Mouse (Mus musculus) adrenal gland, postnatal 10 days (tissue): ENCODE measurements at regions not wholly inside any gene's neighbourhood (a gene's known extent, or its start where the extent isn't known, plus 50 kb on each side); places are given as distances from the start of the nearest gene placed in this dataset.

ENCODE experiments used
- DNase-seq: peaks from one replicate; pipeline ENCODE4 v3.0.0; 2021; ENCODE audit warnings: mixed read lengths
- microRNA-seq: library from miRNA; unstranded; fragments of <30 nt; microRNA quantifications from one replicate; pipeline ENCODE4 v1.2.0, GENCODE M21; 2021

DNA sequence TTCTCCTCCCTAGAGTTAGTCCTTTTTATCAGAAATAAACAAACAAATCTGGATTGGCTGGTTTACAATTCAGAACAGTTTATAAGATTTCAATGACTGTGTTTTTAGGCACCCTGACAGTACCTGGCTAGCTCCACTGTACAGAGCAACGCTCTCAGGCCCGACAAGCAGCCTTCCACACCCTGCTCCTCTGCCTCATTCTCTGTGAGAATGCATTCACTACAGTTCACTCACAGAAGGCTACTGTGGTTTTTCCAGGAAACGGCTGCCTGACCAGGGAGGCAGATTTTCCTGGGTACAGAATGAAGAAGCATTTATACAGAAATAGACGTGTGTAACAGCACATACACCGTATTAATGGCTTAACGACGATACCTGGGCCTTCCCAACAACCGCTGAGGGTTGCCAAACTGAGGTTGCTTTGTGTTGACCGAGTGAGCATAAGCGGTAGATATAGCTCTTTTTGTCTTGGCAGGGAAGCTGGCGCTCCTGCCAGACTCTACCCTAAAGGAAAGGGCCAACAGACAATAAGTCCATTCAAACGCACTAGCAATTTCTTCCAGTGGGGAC, 70.8 kb upstream of the Nfe2l3 start:
- no peak for DNase-seq

DNA sequence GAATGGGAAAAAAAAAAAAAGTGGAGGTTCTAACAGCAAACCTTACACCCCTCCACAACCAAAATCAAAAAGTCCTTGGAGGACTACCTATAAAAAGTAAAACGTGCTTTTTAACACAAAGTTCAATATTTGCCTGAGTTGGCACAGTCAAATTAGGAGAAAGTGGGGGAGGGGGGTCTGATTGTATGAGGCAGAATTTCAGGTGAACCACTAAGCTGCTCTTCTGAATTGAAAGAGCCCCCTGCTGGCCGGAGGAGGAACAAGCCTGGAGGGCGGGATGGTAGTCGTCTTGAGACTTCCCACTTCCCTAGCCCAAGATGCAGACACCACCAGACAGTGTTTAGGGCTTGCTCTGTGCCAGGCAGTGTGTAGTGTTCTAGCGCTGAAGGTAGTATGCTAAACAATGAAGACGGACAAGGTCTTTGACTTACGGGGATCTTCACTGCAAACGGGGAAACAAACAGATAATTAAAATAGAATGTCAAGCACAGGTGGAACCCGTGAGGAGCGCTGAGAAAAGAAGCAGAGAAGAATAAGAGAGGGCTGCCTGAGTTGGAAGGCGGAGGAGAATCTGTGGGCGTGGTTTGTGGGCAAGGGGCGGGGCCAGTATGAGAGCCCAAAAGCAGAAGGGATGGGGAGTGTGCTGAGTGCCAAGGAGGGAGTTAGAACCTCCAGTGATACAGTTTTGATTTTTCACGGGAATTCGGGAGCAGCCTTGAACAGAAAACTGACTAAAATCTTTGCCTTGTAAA, 69.8 kb upstream of the Nfe2l3 start:
- peak; percentile 91 for DNase-seq

DNA sequence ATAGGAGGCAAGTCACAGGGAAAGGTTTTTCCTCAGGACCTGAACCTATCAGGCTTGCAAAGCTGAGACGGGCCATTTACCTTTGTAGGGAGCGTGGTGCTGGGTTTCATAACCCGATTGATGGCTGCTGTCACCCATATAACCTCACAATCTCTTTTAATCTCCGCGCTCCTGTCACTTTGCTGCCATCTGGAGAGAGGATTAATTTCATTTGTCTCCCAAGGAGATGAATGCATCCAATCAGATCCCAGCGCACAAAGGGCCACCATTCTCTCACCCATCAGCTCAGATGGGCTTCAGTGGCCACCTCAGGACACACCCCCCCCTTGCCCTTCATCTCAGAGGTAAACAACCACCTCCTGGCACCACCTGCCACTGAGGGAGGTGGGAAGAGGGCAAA, 67.7 kb upstream of the Nfe2l3 start:
- DNase-seq, result no peak

DNA sequence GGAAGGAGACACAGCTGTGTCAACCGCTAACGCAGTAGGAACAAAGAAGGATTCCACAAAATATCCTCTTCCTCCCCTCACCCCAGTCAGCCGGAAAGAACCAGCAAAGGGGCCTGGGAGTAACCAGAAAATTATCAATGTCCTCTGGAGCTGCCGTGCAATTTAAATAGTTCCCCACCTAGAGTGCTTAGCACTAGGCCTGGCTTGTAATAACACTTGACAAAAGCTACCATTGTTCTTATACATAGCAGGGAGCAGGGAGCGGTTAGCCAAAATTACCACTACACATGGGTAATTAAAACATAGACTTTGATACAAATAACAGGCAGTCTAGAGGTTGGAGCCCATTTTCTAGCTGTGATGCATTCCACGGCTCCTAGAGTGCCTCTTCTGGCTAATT, 62.7 kb upstream of the Nfe2l3 start:
- DNase-seq, result no peak

DNA sequence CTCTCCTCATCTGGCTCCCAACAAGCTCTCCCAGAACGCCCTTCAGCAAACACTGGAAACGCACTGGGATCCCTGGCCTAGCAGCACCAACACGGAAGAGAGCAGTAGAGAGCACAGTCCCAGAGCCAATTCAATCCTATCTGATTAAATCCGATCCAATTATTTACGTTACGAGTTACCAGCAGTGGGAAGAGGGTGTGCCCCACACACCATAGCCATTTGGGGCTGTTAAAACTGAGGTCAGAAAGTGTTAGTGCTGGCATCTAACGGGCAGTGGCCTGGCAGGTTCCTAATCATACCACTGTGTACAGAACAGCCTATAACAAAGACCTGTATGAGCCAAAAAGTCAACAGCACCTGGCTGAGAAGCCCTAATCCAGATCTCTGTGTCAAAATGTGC, 60.1 kb upstream of the Nfe2l3 start:
- no peak for DNase-seq

DNA sequence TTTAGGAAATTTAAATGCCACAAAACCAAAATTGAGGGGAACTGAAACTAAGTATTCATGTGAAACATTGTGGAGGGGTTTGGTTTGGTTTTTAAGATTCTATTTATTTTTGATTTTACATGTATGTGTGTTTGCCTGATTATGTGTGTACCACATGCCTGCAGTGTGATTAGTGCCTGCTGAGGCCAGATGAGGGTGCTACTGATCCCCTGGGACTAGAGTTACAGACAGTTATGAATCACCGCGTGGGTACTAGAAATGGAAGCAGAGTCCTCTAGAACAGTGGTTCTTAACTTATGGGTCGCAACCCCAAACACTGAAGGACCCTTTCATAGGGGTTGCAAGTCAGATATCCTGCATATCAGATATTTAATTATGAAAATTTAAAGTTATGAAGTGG, 54.0 kb upstream of the Nfe2l3 start:
- DNase-seq, result no peak

DNA sequence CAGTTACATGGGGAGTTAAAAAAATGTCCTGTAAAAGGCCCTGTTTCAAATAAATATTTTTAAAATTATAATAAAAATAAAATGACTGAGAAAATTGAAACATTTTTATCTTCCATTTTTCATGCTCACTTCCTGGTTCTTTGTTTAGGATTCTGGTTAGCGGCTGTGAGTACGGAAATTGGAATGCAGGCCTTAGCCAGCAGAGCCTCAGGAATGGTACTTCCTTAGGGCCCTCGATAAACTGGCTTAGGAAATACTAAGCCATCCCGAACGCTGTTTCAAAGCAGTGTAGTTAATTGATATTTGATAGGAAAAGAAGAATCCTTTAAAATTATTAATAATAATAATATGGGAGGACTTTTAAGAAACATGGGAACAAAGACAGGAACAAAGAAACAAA, 53.4 kb upstream of the Nfe2l3 start:
- DNase-seq, result no peak

DNA sequence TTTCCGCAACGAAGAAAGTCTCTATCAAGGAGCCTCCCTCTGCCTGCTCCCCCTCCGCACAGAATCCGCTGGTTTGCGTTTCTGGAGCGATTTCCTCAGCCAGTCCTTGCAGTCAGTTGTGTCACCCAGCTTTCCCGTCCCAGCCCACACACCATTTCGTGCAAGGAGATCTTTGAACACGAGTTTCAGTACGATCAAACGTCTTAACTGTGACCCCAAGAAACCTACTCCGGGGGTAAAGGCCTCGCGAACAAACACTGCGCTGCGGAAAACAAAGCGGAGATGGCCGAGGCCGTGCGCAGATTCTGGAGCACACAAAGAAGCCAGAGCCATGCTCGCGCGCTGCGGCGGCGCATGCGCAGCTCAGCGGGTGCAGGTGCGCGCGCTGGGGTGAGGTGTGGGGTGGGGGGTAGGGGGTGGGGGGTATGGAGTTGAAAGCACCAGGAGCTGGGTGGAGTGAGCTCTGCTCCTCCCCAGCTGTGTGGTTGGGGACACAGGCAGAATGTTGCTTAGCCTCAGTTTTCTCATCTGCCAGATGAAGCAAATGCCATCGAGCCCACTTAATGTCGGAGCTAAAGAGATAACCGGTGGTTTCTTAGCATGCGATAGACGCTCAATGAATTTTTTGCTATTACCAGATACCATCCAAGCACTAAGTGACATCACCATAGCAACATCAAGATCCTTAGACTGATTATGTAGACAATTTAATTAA, 52.8 kb upstream of the Nfe2l3 start:
- DNase-seq, result peak; percentile 53

DNA sequence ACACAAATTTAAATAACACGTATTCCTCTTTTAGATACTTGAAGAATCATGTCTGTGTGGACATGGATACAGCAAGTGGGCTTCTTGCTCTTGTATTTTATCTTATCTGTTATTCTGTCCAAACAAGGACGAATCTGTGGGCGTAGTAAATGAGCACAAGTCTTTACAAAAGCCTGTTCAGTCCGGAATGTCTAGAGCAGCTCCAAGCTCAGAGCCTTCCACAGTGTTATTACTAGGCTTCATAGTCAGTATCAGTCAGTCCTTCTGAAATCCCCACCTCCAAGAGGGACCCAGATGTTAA, 52.2 kb upstream of the Nfe2l3 start:
- DNase-seq, result no peak

DNA sequence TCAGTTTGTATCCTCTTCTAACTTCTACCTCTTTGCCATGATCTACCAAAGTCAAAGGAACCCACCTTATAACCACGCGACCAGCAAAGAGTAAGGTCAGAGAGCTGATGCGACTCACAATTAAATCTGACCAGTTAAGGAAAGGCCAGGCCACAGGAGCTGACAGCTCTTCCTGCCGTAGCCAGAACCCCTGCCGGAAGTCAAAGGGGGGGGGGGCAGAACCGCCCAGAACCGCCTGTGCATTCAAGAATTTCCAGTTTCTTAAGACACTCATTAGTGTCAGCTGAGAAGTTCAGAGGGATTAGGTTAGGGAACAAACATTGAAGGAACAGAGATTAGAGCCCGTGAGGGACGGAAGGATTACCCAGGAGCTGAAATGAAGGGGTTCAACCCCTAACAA, 51.0 kb upstream of the Nfe2l3 start:
- DNase-seq, result no peak

Small RNA genes lying in the stretch of these regions (microRNA-seq; reads per million reads assigned to microRNA genes)
- gene Mir148a, result 854 reads per million, percentile 72 among the genes with 10 or more reads in this experiment
